In genomic region chr2:20719105-20719504, GRCm38 (mm10) we compare ENCODE assay signal across 20 mouse cellular contexts.
DNase-seq lines count a peak whose midpoint lies in the region; ATAC-seq and TF ChIP-seq lines count a peak whose summit lies in the region.
"Had no signal": no experiment of that assay in that cellular context is flagged by ENCODE, and none has a peak within 500 bp of the region (broad histone marks: within the 10 kb centered on the region; RNA-seq: fewer than 3 reads in every experiment).

No protein-coding gene starts in this region.

- peak overlapping the region; percentile 8; the same call in 1 of the 2 replicates for H3K27ac ChIP-seq in heart, adult 2 months
- H3K27ac ChIP-seq in kidney, postnatal 0 days = no peak overlapping the region
- H3K27ac ChIP-seq: forebrain, embryonic 15.5 days; hindbrain, embryonic 10.5 days; kidney, embryonic 15.5 days had no signal

- ATAC-seq in kidney, postnatal 0 days (replicated peaks; ENCODE audit: low FRiP score, low read depth) = no peak
- ATAC-seq in granulocyte monocyte progenitor cell, adult 5-6 weeks (replicated peaks; ENCODE audit: poor library complexity, severe bottlenecking) = no peak
- ATAC-seq: forebrain, embryonic 15.5 days had no signal

- no peaks in the 10 kb centered on the region for H3K27me3 ChIP-seq in heart, adult 2 months (ENCODE audit: control insufficient read depth, insufficient read depth, low read length)
- H3K27me3 ChIP-seq in kidney, postnatal 0 days (ENCODE audit: insufficient read depth, low read length) = no peaks in the 10 kb centered on the region
- H3K27me3 ChIP-seq: forebrain, embryonic 15.5 days; kidney, embryonic 15.5 days had no signal

- H3K4me1 ChIP-seq in heart, adult 2 months (ENCODE audit: control insufficient read depth, insufficient read depth, low read length) = peaks cover 7% of the 10 kb centered on the region; the same call in 1 of the 2 replicates
- H3K4me1 ChIP-seq in kidney, postnatal 0 days (replicated peaks; ENCODE audit: insufficient read depth, low read length) = peaks cover 19% of the 10 kb centered on the region

- no peak overlapping the region for H3K4me2 ChIP-seq in kidney, postnatal 0 days (ENCODE audit: low read length)
- H3K4me2 ChIP-seq: forebrain, embryonic 15.5 days; kidney, embryonic 15.5 days; liver, embryonic 11.5 days; lung, embryonic 14.5 days; midbrain, embryonic 11.5 days had no signal

- TF ChIP-seq CTCF in heart, adult 2 months (IDR thresholded peaks at IDR 0.05) = no peak
- no peak for TF ChIP-seq CTCF in kidney, postnatal 0 days (IDR thresholded peaks at IDR 0.05; ENCODE audit: low read depth)

- no peak overlapping the region for H3K9ac ChIP-seq in heart, adult 2 months (ENCODE audit: low read depth, low read length)
- H3K9ac ChIP-seq in kidney, postnatal 0 days (ENCODE audit: low read depth, low read length) = no peak overlapping the region
- H3K9ac ChIP-seq: forebrain, embryonic 15.5 days; kidney, embryonic 15.5 days; lung, embryonic 14.5 days had no signal

- TF ChIP-seq EP300 in heart, adult 2 months (IDR thresholded peaks at IDR 0.05; ENCODE audit: insufficient read depth, low read depth, low read length) = no peak

- H3K79me2 ChIP-seq in heart, adult 2 months (replicated peaks; ENCODE audit: control insufficient read depth, insufficient read depth, low read length) = no peaks in the 10 kb centered on the region

- intact Hi-C loops in heart, adult 2 months (cut with DNase I) = no loop called here
- intact Hi-C loops in heart, postnatal 10 days (cut with DNase I) = loop anchor here (2.0 kb wide), 1 partner anchor 60 kb away; no protein-coding TSS in a partner anchor

- 63% methylated on average over 4 of the region's 4 CpGs for WGBS in heart, adult 2 months
- WGBS in kidney, postnatal 0 days = 80% methylated on average over 4 of the region's 4 CpGs

- no peak for TF ChIP-seq POLR2A in heart, adult 2 months (IDR thresholded peaks at IDR 0.05; ENCODE audit: insufficient read depth, low read depth, low read length)

- no peak overlapping the region for H3K4me3 ChIP-seq in heart, adult 2 months
- no peak overlapping the region for H3K4me3 ChIP-seq in kidney, postnatal 0 days (replicated peaks; ENCODE audit: low read depth, low read length)
- H3K4me3 ChIP-seq: erythroblast, embryonic 14.5 days; forebrain, embryonic 15.5 days; hindbrain, embryonic 10.5 days; kidney, embryonic 15.5 days had no signal

- H3K36me3 ChIP-seq in heart, adult 2 months (ENCODE audit: control insufficient read depth, insufficient read depth, low read length) = peaks cover 11% of the 10 kb centered on the region
- H3K36me3 ChIP-seq in kidney, postnatal 0 days (ENCODE audit: insufficient read depth, low read length) = no peaks in the 10 kb centered on the region
- H3K36me3 ChIP-seq: forebrain, embryonic 15.5 days; hindbrain, embryonic 10.5 days had no signal

- no peaks in the 10 kb centered on the region for H3K9me3 ChIP-seq in kidney, postnatal 0 days (replicated peaks; ENCODE audit: low read length)
- H3K9me3 ChIP-seq: forebrain, embryonic 15.5 days; hindbrain, embryonic 10.5 days; kidney, embryonic 15.5 days had no signal

- no peak for DNase-seq in heart, adult 2 months
- no peak for DNase-seq in heart, postnatal 10 days
- DNase-seq in kidney, postnatal 0 days (ENCODE audit: low spot score) = peak; percentile 59
- no peak for DNase-seq in kidney, adult 8-10 months
- peak; percentile 26 to 34 for DNase-seq in right cerebral cortex, adult 2 months (ENCODE audit: low spot score in 2 of 2)
- DNase-seq in right cerebral cortex, postnatal 4 days = no peak
- peak; percentile 22 for DNase-seq in skeletal muscle tissue, adult 2 months (ENCODE audit: low read depth, low spot score)
- DNase-seq: adrenal gland, postnatal 10 days; cerebellum, adult 11-12 months; cerebellum, postnatal 25 days; lung, embryonic 14.5 days; lung, postnatal 4 days; thymus, postnatal 4 days had no signal

Comparison
In these comparisons a context has a peak if more than half of its experiments do, and no peak if none do; other contexts are left out.
1. DNase-seq: peak in kidney, postnatal 0 days (single experiment), right cerebral cortex, adult 2 months (2 of 2) and skeletal muscle tissue, adult 2 months (single experiment); none in heart, adult 2 months (0 of 2), heart, postnatal 10 days (0 of 2), kidney, adult 8-10 months (0 of 2) and right cerebral cortex, postnatal 4 days (single experiment).